Mouse (Mus musculus): ENCODE measurements at regions not wholly inside any gene's neighbourhood (a gene's known extent, or its start where the extent isn't known, plus 50 kb on each side); places are given as distances from the start of the nearest gene placed in this dataset.

DNA sequence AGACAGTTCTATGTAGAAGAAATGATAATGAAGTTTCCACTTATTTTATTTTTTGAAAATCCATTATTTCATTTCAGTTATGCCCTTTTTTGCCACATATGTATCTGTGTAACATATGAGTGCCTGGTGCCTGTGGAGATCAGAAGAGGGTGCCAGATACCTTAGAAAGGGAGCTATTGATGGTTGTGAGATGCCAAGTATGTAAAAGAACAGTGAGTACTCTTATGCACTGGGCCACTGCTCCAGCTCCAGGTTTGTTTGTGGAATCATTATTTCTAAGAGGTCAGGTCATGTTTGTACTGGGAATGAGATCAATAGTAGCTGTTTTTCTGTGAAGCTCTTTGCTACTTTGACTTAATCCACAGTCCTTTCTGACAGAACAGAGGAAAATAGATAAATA lies 68.1 kb downstream of the Cenpw start:
- DNase-seq (ENCODE audit: low spot score in 2 of 2) = no peak

DNA sequence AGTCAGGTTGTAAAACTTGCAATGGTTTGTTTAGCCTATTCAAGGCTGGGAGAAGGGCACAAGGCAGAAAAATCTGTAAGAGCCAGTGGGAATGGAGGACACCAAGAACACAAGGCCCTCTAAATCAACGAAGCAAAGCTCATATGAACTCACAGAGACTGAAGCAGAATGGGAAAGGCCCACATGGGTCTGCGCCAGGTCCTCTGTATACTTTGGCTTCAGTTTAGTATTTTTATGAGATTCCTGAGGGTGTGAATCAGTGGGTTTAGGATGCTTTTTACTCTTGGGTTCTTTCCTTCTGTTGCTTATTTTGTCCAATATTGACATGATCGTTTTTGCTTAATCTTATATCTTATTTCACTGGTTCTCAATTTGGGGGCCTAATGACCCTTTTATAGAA lies 90.0 kb downstream of the Cenpw start:
- DNase-seq (ENCODE audit: low spot score in 2 of 2) = no peak

DNA sequence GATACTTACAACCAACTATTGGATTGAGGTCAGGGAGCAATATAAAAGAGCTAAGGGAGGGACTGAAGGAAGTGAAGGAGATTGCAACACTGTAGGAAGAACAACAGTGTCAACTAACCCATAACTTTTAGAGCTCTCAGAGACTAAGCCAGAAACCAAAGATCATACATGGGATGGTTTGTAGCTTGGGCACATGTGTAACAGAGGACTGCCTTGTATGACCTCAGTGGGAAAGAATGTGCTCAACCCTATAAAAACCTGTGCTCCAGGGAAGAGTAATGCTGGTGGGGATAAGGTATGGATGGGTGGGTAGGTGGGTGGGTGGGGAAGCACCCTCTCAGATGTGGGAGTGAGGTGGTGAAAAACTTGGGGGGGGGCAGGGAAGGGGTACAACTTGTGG lies 97.9 kb downstream of the Cenpw start:
- no peak for DNase-seq (ENCODE audit: low spot score in 2 of 2)

DNA sequence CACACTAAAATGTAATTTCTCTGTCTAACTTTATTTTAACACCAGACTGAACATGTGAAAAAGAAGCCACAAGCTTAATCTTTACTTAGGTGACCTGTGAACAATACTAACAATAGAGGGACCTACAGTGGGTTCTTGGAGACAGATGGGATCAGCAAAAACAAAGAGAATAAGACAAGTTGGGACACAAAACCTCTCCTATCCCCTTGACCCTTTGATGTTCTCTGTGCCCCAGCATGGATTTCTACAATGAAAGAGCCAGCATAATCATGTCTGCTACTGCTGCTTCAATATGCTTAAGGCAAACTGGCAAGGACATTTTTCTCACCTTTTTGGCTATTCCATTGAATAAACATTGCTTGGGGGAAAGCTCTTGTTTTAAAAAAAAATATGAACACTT lies 105.8 kb downstream of the Cenpw start:
- DNase-seq (ENCODE audit: low spot score in 2 of 2) = no peak

DNA sequence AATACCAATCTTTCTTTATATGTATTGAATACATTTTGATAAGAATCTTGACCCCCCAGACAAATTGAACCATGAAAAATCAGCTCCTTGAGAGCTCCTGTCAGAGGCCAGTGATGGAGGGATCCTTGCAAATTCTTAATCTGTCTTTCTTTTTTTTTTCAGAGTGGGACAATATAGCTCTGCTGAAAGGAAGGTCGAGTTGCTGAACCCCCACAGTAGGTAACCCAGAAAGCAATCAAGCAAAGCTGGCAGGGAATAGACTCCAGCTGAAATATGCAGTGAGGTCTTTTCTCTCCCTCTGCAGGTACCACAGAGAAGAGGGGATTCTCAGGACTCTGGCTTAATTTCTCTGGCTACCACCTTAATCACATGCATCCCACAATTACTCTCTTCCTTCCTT lies 108.8 kb downstream of the Cenpw start:
- no peak for DNase-seq (ENCODE audit: low spot score in 2 of 2)

DNA sequence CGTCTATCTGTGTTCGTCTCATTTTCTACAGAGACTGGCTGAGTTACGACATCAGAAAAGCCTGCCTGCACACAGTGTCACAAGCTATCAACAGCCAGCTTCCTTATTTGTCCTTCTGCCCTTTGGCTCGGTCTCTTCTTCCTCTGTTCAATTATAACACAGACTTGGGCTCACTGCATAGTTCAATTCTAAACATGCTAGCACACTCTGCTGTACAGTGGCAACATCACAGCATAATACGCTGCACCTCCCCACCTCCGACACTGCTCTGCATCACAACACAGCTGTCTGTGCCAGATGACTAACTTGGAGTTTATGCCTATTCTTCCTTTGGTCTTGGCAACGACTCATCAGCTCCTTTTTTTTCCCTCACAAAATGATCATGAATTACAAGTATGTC lies 111.0 kb downstream of the Cenpw start:
- DNase-seq (ENCODE audit: low spot score in 2 of 2) = peak; percentile 9 to 61

DNA sequence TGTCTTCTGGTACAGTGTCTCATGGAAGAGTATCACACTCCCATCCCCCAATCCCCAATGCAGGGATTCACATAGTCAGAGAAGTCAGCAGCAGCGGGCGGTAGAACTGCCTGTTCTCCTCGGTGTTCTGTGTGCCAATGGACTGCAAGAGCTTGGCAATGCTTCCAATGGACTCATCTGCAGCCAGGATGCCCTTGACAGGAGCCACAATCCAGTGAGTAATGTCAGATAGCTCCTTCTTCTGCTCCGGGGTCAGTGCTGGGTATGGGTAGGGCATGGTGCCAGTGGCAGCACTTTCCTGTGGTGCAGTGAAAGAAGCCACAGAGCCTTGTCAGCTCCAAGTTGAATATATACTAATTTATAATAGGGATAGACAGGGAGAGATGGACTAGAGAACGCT lies 115.3 kb downstream of the Cenpw start:
- no peak for DNase-seq (ENCODE audit: low spot score in 2 of 2)

DNA sequence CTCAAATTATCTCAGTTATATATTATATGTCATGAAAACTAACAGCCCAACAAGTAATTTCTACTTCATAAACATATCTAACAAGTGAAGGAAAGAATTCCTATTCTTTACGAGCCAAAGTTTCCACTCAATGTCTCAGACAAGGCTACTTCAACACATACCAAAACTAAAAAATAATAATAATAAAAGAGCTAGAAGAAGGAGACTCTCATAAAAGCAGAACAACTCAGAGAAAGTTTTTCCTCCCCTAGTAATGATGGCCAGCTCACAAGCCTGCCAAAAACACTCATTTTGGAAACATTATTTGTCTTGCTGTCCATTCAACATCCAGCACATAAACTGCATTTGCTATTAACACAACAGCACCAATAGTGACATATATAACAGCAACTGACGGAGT lies 133.7 kb downstream of the Cenpw start:
- no peak for DNase-seq (ENCODE audit: low spot score in 2 of 2)

DNA sequence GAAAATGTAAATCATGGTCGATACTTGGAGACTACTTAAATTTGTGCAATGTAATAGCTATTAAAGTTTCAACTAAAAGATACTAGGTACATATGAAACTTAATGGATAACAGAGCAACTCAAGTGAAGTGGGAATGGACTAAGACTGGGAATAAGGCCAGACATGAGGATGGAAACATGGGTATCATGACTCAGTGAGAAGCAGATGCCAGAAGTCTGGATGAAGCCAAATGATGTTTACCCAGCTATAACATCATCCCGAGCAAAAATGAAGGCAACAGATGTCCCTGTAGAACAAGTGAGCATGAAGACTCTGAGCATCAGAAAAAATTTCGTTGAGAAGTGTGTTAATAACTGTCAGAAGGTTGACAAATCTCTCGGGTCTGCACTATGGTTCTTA lies 169.7 kb downstream of the Cenpw start:
- DNase-seq (ENCODE audit: low spot score in 2 of 2) = peak in 1 of 2 experiments; percentile 7

DNA sequence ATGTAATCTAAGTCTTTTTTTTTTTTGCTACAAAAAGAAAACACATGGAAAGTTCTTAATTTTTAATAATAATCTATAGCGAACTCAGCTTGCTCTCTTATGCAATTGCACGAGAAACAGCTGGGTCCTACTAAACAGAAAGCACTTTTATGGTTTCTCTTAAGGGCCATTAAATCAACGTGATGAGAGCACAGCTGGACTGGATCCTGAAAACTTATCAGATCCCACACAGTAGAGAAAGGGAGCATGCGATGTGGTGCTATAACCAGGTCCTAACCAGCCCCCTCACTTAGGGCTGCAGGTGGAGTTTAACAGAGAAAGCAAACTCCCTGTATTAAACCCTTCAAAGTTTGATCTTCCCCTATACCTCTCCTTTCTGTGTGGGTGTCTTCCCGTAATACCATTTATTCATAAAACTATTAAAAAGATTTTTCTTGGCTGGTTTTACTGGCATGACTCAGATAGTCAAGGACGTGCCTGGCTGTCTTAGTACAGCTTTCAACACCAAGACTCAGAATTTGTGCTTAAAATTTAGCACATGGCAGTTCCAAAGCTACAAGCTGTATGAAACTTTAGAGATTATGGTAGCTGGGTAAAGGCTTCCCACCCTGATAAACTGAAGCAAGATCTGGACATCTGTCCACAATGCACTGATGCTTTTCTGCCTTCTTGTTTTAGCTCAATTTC lies 197.3 kb downstream of the Cenpw start:
- no peak for DNase-seq (ENCODE audit: low spot score in 2 of 2)

DNA sequence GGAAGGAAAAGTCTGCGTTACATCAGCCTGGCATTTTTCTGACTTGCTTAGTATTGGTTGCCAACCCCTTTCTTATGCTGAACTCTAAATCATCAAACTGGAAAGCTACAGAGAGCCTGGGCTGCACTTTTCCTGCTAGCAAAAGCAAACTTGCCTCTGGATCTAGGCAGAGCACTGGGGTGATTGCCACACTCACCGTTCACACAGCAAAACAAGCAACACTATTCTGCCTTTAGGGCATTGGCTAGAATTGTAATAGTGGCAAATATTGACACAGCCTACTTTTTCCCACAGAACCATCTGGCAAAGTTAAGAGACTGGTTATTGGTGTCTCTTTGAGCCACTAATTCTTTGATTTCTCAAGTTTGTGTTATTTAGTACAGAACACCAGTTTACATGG lies 199.5 kb downstream of the Cenpw start:
- no peak for DNase-seq (ENCODE audit: low spot score in 2 of 2)

DNA sequence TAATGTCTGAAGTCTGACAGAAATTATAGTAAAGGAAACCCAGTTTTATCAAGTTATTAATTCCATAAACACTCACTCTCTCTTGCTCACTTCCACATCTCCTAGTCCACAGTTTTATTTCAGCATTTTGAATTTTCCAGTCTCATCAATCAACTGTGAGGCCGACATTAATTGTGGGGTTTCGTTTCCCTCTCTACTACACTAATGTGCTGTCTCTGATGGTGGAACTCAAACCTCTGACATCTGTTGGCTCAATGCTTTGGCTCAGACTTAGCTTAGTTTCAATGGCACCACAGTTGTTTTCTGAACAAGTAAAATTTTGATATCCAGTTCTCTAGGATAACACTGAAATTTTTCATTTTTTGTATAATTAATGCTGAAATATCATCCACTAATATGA lies 218.8 kb downstream of the Cenpw start:
- DNase-seq (ENCODE audit: low spot score in 2 of 2) = no peak

Data from left cerebral cortex, adult 8-10 months (tissue).